ENCODE assay signal across 10 mouse cellular contexts in the genomic region with DNA sequence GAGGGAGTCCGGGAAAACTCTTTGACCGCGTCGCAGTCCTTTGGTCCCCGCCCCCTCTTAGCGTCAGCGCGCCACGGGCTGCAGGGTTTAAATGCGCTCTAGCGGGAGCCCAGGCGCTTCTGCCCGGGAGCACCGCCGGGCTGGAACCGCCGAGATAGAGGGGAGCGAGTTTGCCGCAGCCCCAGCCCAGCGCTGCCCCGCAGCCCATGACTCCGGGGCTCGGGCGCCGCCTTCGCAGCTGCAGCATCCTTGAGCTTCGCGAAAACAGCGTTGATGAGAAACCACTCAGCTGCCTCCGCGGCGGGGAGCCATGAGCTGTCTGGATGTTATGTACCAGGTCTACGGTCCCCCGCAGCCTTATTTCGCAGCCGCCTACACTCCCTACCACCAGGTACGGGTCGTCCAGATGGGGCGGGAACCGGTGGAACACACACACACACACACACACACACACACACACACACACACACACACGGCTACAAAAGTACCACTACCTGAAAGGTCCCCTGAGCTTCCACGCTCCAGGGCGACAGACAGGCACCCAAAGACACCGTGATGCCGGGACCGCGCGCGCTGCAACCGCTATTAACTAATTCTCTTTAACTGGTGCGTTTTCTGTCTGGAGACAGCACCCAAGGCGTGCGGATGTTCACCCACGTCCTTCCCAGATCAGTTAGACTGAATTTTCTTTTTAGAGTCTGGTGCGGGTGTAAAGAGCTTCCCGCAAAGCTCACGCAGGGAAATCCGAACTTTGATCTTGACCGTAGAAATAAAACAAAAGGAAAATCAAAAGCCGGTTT. TPM values are rescaled to one million over a fixed set of nuclear protein-coding genes. Genes with fewer than 3 reads are reported as not detected.
A peak's percentile ranks its signal among the peaks of the same experiment; 100 is the strongest.
DNase-seq lines count a peak whose midpoint lies in the region; ATAC-seq lines count a peak whose summit lies in the region.
"Had no signal": no experiment of that assay in that cellular context is flagged by ENCODE, and none has a peak within 500 bp of the region (broad histone marks: within the 10 kb centered on the region; RNA-seq: fewer than 3 reads in every experiment).

A gene (plus strand): TSS at position 90 of the 800 bp plus-strand sequence.

- peak within 1 kb of the TSS; percentile 62 for H3K9ac ChIP-seq in heart, embryonic 12.5 days

- H3K4me3 ChIP-seq in heart, embryonic 12.5 days, result peak within 1 kb of the TSS; percentile 59
- peak within 1 kb of the TSS; percentile 28; the same call in 1 of the 2 replicates for H3K4me3 ChIP-seq in brown adipose tissue, adult 24 weeks (ENCODE audit: insufficient read depth, low read depth, low read length)

- H3K4me2 ChIP-seq in heart, embryonic 12.5 days, result peak within 1 kb of the TSS; percentile 99

- peaks cover 21% of the 10 kb centered on the region for H3K4me1 ChIP-seq in heart, embryonic 12.5 days (replicated peaks)
- no peaks in the 10 kb centered on the region for H3K4me1 ChIP-seq in brown adipose tissue, adult 24 weeks (ENCODE audit: control insufficient read depth, insufficient read depth, insufficient read length, low read length)

- peaks cover 81% of the 10 kb centered on the region for H3K27me3 ChIP-seq in heart, embryonic 12.5 days (replicated peaks)

- no peaks in the 10 kb centered on the region for H3K9me3 ChIP-seq in heart, embryonic 12.5 days (replicated peaks)

- H3K27ac ChIP-seq in heart, embryonic 12.5 days (ENCODE audit: poor library complexity, severe bottlenecking), result no peak within 1 kb of the TSS
- H3K27ac ChIP-seq in brown adipose tissue, adult 24 weeks (replicated peaks; ENCODE audit: low read depth, low read length), result no peak within 1 kb of the TSS

- under 1% methylated on average over 56 of the region's 60 CpGs for WGBS in heart, embryonic 12.5 days

- intact Hi-C loops in gastrocnemius, postnatal 36 days (cut with DNase I), result loop anchor here (5.0 kb wide), 3 partner anchors 55 to 95 kb away; no protein-coding TSS in a partner anchor

- peak; percentile 45; the same call in 1 of the 2 replicates for ATAC-seq in heart, embryonic 12.5 days (ENCODE audit: insufficient number of reproducible peaks, low FRiP score)

- no peak for DNase-seq in heart, adult 9 months (ENCODE audit: low spot score in 2 of 2)
- peak; percentile 18 to 38 for DNase-seq in gastrocnemius, postnatal 36 days
- peak; percentile 11 to 24 for DNase-seq in layer of hippocampus, postnatal 36 days
- peak; percentile 11 to 33 for DNase-seq in lung, postnatal 4 days
- peak; percentile 43 for DNase-seq in skeletal muscle tissue, adult 2 months (ENCODE audit: low read depth, low spot score)
- DNase-seq in spleen, postnatal 4 days (ENCODE audit: low spot score in 2 of 2), result no peak

- H3K36me3 ChIP-seq in heart, embryonic 12.5 days, result no peaks in the 10 kb centered on the region

RNA-seq across cellular contexts. Expression of the gene that starts here (rescaled TPM):
- 0.29 and 0.33 TPM in 2 replicates for polyA plus RNA-seq in heart, embryonic 12.5 days (2016; fragmentation: Nextera tagmentation; extraction: Ambion mirVana)
- 1.3 TPM in 1 of 2 replicates, not detected in the other for polyA plus RNA-seq in brown adipose tissue, adult 24 weeks (2012; ENCODE audit: insufficient read depth, insufficient read length, missing spikeins)
- 100 to 1,000 TPM in 1 of 2 experiments, 10 to 100 TPM in 1; 70.7 to 109 TPM for total RNA-seq in gastrocnemius, postnatal 36 days (2021)
- total RNA-seq in layer of hippocampus, postnatal 36 days (2021), result not detected
- total RNA-seq: MEL had no signal
- polyA plus RNA-seq: large intestine, adult 2 months had no signal

Comparison
In these comparisons a context has a peak if more than half of its experiments do, and no peak if none do; other contexts are left out.
1. RNA of the gene that starts here (total RNA-seq): 70.7 to 109 TPM in gastrocnemius, postnatal 36 days; not detected in layer of hippocampus, postnatal 36 days; every median in the first group is over 10 times any median in the second.
2. Peak in ATAC-seq, H3K4me3 ChIP-seq, H3K9ac ChIP-seq and H3K4me2 ChIP-seq in heart, embryonic 12.5 days; RNA of the gene not detected or under 1 TPM.
3. Peak in DNase-seq in layer of hippocampus, postnatal 36 days; RNA of the gene not detected or under 1 TPM.
4. DNase-seq: peak in gastrocnemius, postnatal 36 days (2 of 2), lung, postnatal 4 days (2 of 2) and skeletal muscle tissue, adult 2 months (single experiment); none in heart, adult 9 months (0 of 2) and spleen, postnatal 4 days (0 of 2).